Mouse (Mus musculus): Measurements from ENCODE around the gene Cyp4x1. TPM values are rescaled to one million over a fixed set of nuclear protein-coding genes. Genes with fewer than 3 reads are reported as not detected.

Gene Cyp4x1
- polyA plus RNA-seq, 1 experiment from 2014 or later, result not detected

DNA sequence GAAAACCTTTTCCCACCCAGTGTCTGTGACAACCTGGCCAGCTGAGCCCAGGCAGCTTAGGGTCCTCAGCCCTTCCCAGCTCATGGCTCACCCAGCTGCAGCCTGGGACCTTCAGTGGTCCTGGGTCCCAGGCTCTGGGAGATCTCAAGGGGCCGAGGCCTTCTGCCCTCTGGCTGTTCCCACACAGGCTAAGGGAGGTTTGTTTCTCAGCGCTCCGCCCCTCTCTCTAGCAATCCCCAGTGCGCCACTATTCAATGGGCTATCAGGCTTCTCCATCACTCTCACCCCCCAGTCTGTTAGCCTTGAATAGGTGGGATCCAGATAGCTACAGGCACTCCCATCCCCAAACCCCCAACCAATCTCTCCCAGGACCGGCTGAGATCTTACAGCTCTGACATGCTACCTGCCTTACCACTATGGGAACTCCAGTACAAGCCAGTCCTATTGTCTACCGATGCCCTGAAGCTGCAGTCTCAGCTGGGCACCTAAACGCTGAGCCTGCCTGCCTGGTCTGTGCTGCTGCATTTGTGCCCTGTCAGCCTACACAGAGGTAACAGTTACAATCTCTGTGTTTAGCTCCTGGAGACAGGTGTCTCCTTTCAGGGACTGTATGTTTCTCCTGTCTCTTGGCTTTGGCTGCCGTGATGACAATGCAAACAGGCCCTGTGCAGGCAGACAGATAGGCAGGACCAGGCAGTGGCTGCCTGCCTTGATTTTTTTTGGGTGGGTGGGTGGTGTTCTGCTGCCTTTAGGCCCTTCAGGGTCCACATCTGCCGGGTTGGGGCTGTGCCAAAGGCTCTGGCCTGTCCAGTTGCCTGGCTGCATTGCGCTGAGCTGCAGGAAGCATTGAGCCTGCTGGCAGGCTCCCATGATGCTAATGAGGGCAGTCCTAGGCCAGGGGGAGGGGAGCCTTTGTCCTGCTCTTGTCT lies 54.9 kb downstream of the Cyp4x1 start:
- Histone ChIP-seq H3K27ac (no peak overlapping the region), H3K36me3 (ENCODE audit: inconsistent target) (no peaks in the 10 kb centered on the region), H3K4me3 (ENCODE audit: inconsistent target) (no peak overlapping the region), H3K79me2 (ENCODE audit: inconsistent target) (no peaks in the 10 kb centered on the region)
- WGBS (ENCODE audit: missing documents), result 80% methylated on average over 9 of the region's 10 CpGs

- whole genome bisulfite sequencing (ENCODE audit: missing documents), result 34% methylated on average over 3 of the region's 3 CpGs
Observed at GRCm38 (mm10) chr4:115075204-115075915, 58.7 kb downstream of the Cyp4x1 start.

GRCm38 (mm10) chr4:115074789-115075188 lies 59.3 kb downstream of the Cyp4x1 start:
- no peaks in the 10 kb centered on the region for H3K36me3 ChIP-seq (ENCODE audit: inconsistent target)
- WGBS (ENCODE audit: missing documents), result 100% methylated on average over 1 of the region's 1 CpGs
- H3K79me2 ChIP-seq (ENCODE audit: inconsistent target), result no peaks in the 10 kb centered on the region
- H3K4me3 ChIP-seq (ENCODE audit: inconsistent target), result no peak overlapping the region
- H3K27ac ChIP-seq, result peak overlapping the region; percentile 47

More at GRCm38 (mm10) chr4:115075204-115075915, 58.7 kb downstream of the Cyp4x1 start:
- H3K79me2 ChIP-seq (ENCODE audit: inconsistent target), result no peaks in the 10 kb centered on the region
- H3K36me3 ChIP-seq (ENCODE audit: inconsistent target), result no peaks in the 10 kb centered on the region
- peak overlapping the region; percentile 47 for H3K27ac ChIP-seq
- H3K4me3 ChIP-seq (ENCODE audit: inconsistent target), result no peak overlapping the region

- no peaks in the 10 kb centered on the region for H3K79me2 ChIP-seq (ENCODE audit: inconsistent target)
- WGBS (ENCODE audit: missing documents), result 15% methylated on average over 1 of the region's 1 CpGs
- 0 out of 2 replicates have a peak, but pooled peaks cover 3% of the 10 kb centered on the region for H3K36me3 ChIP-seq (ENCODE audit: inconsistent target)
- H3K27ac ChIP-seq, result no peak overlapping the region
- no peak overlapping the region for H3K4me3 ChIP-seq (ENCODE audit: inconsistent target)
Observed at GRCm38 (mm10) chr4:115071668-115072067, 62.4 kb downstream of the Cyp4x1 start.

GRCm38 (mm10) chr4:115063518-115064239 lies 70.4 kb downstream of the Cyp4x1 start:
- H3K36me3 ChIP-seq (ENCODE audit: inconsistent target), result no peaks in the 10 kb centered on the region
- no peak overlapping the region for H3K27ac ChIP-seq
- no peak overlapping the region; the same call in 1 of the 2 replicates for H3K4me3 ChIP-seq (ENCODE audit: inconsistent target)
- WGBS (ENCODE audit: missing documents), result 23% methylated on average over 30 of the region's 31 CpGs
- peaks cover 16% of the 10 kb centered on the region; the same call in 1 of the 2 replicates for H3K79me2 ChIP-seq (ENCODE audit: inconsistent target)

DNA sequence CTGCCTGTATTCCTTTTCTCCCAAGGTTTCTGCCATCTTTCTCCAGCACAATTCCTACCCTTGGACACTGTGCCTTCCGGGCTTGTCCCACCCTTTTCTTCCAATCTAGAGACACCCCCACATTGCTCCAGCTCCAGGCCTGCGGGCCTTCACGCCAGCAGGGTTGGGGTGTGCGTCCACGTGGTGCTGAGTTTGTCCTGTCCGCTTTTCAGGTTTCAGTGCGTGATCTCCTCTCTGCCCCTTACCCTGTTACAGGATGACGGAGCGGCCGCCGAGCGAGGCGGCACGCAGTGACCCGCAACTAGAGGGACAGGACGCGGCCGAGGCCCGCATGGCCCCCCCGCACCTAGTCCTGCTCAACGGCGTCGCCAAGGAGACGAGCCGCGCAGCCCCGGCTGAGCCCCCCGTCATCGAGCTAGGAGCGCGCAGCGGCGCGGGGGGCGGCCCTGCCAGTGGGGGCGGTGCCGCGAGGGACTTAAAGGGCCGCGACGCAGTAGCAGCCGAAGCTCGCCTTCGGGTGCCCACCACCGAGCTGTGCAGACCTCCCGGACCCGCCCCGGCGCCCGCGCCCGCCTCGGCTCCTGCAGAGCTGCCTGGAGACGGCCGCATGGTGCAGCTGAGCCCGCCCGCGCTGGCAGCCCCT lies 71.1 kb downstream of the Cyp4x1 start:
- H3K36me3 ChIP-seq (ENCODE audit: inconsistent target), result no peaks in the 10 kb centered on the region
- H3K27ac ChIP-seq, result 0 out of 2 replicates have a peak overlapping the region, but pooled peaks have one; percentile 21

GRCm38 (mm10) chr4:115062540-115062874 lies 71.6 kb downstream of the Cyp4x1 start:
- Histone ChIP-seq H3K36me3 (ENCODE audit: inconsistent target) (no peaks in the 10 kb centered on the region), H3K27ac (0 out of 2 replicates have a peak overlapping the region, but pooled peaks have one; percentile 21)

More for the DNA sequence above, 71.1 kb downstream of the Cyp4x1 start:
- 1% methylated on average over 48 of the region's 58 CpGs for WGBS (ENCODE audit: missing documents)
- Histone ChIP-seq H3K79me2 (ENCODE audit: inconsistent target) (peaks cover 23% of the 10 kb centered on the region; the same call in 1 of the 2 replicates), H3K4me3 (ENCODE audit: inconsistent target) (peak overlapping the region; percentile 31)

GRCm38 (mm10) chr4:115060753-115061152 lies 73.3 kb downstream of the Cyp4x1 start:
- Histone ChIP-seq H3K4me3 (ENCODE audit: inconsistent target) (no peak overlapping the region), H3K27ac (no peak overlapping the region)
- WGBS (ENCODE audit: missing documents), result 59% methylated on average over 3 of the region's 3 CpGs

More at GRCm38 (mm10) chr4:115062540-115062874, 71.6 kb downstream of the Cyp4x1 start:
- H3K79me2 ChIP-seq (ENCODE audit: inconsistent target), result peaks cover 28% of the 10 kb centered on the region; the same call in 1 of the 2 replicates
- 0% methylated on average over 7 of the region's 9 CpGs for WGBS (ENCODE audit: missing documents)
- peak overlapping the region; percentile 31 for H3K4me3 ChIP-seq (ENCODE audit: inconsistent target)

DNA sequence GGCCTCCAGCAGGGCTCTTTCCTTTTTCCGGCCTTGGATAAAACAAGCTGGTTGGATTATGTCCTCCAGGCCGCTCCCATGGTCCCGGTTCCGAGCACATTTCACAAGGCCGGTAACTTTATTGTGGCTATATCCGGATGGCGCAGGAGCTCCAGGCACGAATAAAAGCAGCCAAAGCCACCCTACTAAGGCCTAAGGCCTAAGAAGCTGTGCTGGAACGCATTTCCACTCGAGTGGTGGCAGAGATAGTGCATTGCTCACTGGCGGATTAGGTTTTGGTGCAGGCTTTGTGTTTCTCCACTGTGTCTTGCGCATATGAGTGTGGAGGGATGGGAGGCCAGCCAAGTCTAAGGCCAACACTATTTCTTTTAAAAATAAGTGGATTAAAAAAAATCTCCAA lies 74.2 kb downstream of the Cyp4x1 start:
- Histone ChIP-seq H3K36me3 (ENCODE audit: inconsistent target) (no peaks in the 10 kb centered on the region), H3K27ac (no peak overlapping the region), H3K79me2 (ENCODE audit: inconsistent target) (peaks cover 33% of the 10 kb centered on the region; the same call in 1 of the 2 replicates), H3K4me3 (ENCODE audit: inconsistent target) (no peak overlapping the region)
- WGBS (ENCODE audit: missing documents), result 57% methylated on average over 12 of the region's 12 CpGs

More at GRCm38 (mm10) chr4:115060753-115061152, 73.3 kb downstream of the Cyp4x1 start:
- Histone ChIP-seq H3K36me3 (ENCODE audit: inconsistent target) (no peaks in the 10 kb centered on the region), H3K79me2 (ENCODE audit: inconsistent target) (peaks cover 33% of the 10 kb centered on the region; the same call in 1 of the 2 replicates)

GRCm38 (mm10) chr4:115058871-115059590 lies 75.0 kb downstream of the Cyp4x1 start:
- peaks cover 33% of the 10 kb centered on the region; the same call in 1 of the 2 replicates for H3K79me2 ChIP-seq (ENCODE audit: inconsistent target)
- H3K36me3 ChIP-seq (ENCODE audit: inconsistent target), result no peaks in the 10 kb centered on the region
- 29% methylated on average over 23 of the region's 23 CpGs for WGBS (ENCODE audit: missing documents)
- peak overlapping the region; percentile 70 for H3K4me3 ChIP-seq (ENCODE audit: inconsistent target)
- H3K27ac ChIP-seq, result peak overlapping the region; percentile 81; the same call in 1 of the 2 replicates

GRCm38 (mm10) chr4:115058317-115058761 lies 75.7 kb downstream of the Cyp4x1 start:
- no peaks in the 10 kb centered on the region for H3K36me3 ChIP-seq (ENCODE audit: inconsistent target)
- H3K79me2 ChIP-seq (ENCODE audit: inconsistent target), result peaks cover 33% of the 10 kb centered on the region; the same call in 1 of the 2 replicates
- 5% methylated on average over 20 of the region's 20 CpGs for WGBS (ENCODE audit: missing documents)
- H3K4me3 ChIP-seq (ENCODE audit: inconsistent target), result peak overlapping the region; percentile 70
- peak overlapping the region; percentile 81 for H3K27ac ChIP-seq

DNA sequence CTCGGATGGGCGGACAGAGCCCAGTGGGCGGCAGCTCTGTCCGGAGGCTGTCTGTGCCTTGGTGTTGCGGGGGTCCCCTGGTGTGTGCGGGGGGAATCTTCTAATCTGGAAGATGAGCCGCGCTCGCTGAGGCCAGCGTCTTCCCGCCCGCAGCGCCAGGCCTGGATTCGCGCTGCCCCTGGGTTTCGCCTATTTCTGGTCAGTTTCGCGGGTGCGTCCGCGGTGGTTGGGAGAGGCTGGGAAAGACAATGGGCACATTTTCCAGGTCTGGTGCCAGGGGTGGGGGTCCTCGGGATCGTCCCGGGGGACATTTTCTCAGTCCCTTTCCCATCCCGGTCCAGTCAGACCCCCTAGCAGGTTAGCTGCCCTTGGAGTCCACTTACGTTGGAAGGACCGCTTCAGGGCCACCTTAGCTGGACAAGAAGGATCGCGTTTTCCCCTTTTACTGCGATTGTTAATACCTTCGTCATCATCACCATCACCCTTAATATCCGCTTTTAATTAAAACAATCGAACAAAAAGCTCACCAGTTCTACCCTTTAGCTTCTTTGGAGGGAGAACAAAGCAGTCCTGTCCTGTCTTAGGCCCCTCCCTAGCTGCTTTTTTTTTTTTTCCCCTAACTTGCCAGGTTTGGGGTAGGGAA lies 76.3 kb downstream of the Cyp4x1 start:
- peak overlapping the region; percentile 70 for H3K4me3 ChIP-seq (ENCODE audit: inconsistent target)
- H3K27ac ChIP-seq, result peak overlapping the region; percentile 81
- WGBS (ENCODE audit: missing documents), result under 1% methylated on average over 33 of the region's 33 CpGs
- H3K79me2 ChIP-seq (ENCODE audit: inconsistent target), result peaks cover 33% of the 10 kb centered on the region; the same call in 1 of the 2 replicates
- H3K36me3 ChIP-seq (ENCODE audit: inconsistent target), result no peaks in the 10 kb centered on the region

Measured in macrophage (primary cell).